Mouse (Mus musculus) cerebellum, adult (tissue): ENCODE results near the gene Rmnd1.

Experiments used
- ATAC-seq: cut with Nextera tagmentation; 2 replicates; pipeline ENCODE4 v1.9.2; 2017; ENCODE audit warnings: mild to moderate bottlenecking, moderate library complexity, mixed read lengths; ENCODE audit not compliant: insufficient number of reproducible peaks, low FRiP score, low TSS enrichment

The Rmnd1 gene

GRCm38 (mm10) chr10:4395321-4395720 is 36.9 kb downstream of the Rmnd1 start:
- ATAC-seq = no peak

- no peak for ATAC-seq
Measured at GRCm38 (mm10) chr10:4391851-4392250, 40.3 kb downstream of the Rmnd1 start.

DNA sequence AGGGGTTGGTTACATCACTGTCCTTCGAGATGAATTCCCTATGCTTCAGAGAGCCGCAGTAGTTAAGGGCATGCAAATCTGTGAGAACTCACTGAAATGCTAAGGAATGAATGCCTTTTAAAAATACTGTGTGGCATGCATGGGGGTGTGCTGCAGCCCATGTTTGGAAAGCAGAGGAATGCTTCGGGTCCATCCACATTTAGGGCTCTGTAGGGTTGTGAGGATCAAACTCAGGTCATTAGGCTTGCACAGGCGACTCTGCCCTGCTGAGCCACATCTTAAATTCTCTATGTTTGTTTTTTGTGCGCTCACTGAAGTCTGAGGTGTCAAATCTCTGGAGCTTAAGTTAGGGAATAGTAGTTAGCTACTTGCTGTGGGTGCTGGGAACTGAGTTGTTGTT is 41.1 kb downstream of the Rmnd1 start:
- ATAC-seq = no peak

DNA sequence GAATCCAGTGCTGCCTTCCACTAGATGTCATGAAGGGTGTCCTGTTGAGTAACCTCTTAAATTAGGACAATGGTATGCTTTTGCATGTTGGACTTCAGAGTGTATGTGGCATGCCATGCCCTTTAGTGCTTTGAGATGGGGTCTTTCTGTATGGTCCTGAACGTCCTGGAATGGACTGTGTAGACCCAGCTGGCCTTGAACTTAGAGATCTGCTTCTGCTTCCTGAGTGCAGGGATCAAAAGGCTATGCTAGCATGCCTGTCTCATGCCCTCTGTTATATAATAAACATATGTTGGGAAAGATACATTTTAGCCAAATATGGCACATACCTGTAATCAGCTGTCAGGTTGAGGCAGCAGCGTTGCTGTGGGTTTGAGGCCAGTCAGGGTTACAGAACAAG is 41.6 kb downstream of the Rmnd1 start:
- ATAC-seq = no peak

GRCm38 (mm10) chr10:4389461-4390112 is 42.6 kb downstream of the Rmnd1 start:
- no peak for ATAC-seq

DNA sequence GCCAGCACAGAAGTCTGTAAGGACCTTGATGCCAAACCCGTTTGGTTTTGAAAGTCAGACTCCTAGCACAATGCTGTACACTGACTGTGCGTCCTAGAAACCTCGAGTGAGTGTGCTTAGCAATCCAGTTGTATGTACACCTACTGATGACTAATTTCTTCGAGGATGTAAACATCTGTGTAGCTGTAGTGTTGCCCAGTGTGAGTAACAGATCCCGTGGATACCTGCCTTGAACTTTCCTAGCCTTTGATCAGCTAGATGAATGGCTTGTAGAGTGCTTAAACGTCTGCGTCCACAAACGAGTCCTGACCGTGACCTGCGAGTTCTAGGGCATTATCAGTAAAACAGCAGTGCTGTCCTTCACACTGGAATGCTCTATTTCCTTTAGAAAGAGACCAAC is 43.2 kb downstream of the Rmnd1 start:
- ATAC-seq = no peak

GRCm38 (mm10) chr10:4388384-4388745 is 43.8 kb downstream of the Rmnd1 start:
- ATAC-seq = no peak

GRCm38 (mm10) chr10:4387701-4388383 is 44.3 kb downstream of the Rmnd1 start, which contains the start of gene Zbtb2:
Gene Zbtb2, minus strand, starts transcription at chr10:4388108.
- ATAC-seq = peak; percentile 17; the same call in 1 of the 2 replicates

DNA sequence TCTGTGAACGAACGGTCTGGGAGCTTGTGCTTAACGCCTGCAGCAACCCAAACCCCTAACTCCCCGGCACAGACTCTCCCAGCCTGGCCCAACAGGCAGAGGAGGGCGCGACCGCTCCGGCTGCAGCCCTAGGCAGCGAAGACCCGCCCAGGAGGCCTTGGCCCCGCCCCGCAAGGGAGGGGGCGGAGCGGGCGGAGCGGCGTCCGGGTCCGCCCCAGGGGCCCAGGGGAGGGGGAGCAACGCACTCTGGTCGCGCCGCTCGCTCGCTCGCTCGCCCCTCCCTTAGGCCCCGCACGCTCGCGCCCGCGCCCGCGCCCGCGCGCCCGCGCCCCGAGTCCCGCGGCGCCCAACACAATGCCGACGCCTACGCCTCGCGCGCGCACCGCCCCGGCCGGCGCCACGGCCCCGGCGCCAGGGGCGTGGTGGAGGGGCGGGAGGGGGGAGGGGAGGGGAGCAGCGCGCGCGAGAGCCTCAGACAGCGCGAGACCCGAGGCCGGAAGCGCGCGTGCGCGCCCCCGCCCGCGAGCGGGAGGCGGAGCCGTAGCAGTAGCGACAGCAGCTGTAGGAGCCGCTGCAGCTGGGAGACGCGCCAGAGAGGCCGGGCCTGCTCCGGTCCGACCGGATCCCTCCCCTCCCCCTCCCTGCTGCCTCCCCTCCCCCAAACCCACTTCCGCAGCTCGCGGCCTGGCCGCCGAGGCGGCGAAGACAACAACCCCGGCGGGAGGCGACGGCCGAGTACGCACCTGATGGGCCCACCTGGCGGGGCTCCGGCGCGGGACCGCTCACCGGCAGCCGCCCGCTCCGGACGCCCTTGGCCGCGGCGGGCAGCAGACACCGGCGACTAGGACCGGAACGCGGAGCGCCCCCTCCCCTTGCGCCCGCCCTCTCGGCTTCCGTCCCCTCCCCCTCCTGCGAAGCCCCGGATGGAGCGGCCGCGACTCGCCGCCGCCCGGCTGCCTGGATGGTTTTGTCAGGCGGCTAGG is 45.3 kb downstream of the Rmnd1 start:
- ATAC-seq = peak; percentile 75

DNA sequence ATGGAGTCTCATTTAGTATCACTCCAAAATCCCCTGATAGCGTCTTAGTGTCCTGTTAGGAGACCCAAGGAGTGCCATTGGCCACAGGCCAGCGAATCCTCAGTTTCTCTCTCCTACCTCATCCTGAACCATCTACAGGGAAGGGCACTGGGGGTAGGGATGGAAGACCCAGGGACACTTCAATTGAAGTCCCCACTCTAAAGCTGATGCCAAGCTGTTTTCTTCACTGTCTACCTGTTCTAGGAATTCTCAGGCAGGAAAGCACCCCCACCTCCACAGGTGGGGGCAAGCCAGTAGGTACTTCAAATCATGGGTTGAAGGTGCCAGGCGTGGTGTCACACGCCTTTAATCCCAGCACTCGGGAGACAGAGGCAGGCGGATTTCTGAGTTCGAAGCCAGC is 47.9 kb downstream of the Rmnd1 start:
- no peak for ATAC-seq

DNA sequence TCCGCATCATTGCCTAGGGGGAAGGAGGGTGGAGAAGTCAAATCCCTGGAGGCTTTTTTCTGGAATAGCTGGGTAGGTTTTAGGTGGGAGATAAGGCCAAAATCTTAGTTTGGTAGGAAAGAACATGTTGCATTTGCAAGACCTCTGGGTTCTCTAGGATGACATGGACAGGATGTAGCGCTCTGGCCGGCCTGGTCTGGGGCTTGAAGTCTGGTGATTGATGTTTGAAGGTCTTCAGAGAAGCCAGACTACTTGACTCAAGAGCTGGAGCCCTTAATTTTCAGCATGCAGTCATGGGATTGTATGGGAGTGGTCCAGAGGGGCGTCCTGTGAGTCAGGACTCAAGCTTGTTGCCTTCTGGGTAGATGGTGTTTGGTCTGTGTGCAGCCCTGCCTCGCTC is 51.4 kb downstream of the Rmnd1 start:
- no peak for ATAC-seq

GRCm38 (mm10) chr10:4376931-4377330 is 55.3 kb downstream of the Rmnd1 start:
- no peak for ATAC-seq

DNA sequence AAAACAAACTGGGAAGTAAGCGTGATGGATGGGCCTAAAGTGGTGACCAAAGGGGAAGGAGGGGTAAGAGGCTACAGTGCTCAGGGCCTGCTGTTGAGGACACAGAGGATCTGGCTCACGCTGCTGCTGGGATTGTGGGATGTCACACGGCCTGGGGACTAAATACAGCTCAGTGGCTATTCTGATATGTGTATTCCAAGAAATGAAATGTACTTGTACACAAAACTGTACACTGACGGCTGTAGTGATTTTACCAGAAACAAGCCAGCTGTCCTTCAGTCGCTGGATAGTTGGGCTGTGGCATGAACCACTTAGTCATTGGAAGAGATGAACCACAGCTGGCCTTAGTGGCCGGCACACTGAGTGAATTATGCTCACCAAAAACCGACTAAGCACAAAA is 55.7 kb downstream of the Rmnd1 start:
- no peak for ATAC-seq

GRCm38 (mm10) chr10:4375267-4375666 is 56.9 kb downstream of the Rmnd1 start:
- ATAC-seq = no peak

- ATAC-seq = no peak
Measured at GRCm38 (mm10) chr10:4374734-4375133, 57.5 kb downstream of the Rmnd1 start.

- ATAC-seq = no peak
Measured at GRCm38 (mm10) chr10:4374239-4374638, 57.9 kb downstream of the Rmnd1 start.

- ATAC-seq = no peak
Measured at GRCm38 (mm10) chr10:4373558-4373957, 58.6 kb downstream of the Rmnd1 start.

- peak; percentile 71 for ATAC-seq
Measured at GRCm38 (mm10) chr10:4372011-4372410, 60.2 kb downstream of the Rmnd1 start.

DNA sequence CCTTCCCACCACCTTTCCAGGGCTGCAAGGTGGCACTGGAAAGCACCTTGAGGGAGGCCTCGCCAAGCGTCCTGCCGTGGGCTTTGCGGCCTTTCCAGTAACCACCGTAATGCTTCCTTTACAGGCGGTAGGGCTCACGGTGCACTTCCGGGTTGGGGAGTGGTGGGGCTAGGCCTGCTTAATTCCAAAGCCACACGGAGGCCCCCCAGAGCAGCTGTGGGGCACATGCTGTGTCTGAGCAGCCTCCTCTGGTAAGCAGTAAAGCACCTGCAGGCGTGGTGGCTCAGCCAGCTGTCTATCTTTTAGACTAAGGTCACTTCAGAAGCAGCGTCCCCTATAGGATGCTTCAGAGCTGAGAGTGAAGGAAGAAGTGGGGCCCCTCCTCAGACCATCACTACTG is 62.1 kb downstream of the Rmnd1 start:
- ATAC-seq = no peak

DNA sequence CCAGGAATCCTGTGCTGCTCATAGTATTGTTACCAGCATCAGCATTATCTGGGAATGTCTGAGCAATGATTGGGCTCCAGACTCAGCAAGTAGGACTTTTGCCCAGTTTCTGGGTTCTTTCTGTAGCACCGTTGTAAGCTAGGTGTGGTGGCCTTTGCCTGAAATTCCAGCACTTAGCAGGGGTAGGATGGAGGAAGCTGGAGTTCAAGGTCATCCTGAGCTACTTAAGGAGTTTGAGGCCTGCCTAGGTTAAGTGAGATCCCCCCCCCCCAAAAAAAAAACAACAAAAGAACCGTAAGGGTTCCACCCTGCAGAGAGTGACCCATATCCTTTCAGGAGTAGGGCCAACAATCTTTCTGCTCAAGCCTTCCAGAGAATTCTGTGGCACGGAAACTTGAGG is 67.6 kb downstream of the Rmnd1 start:
- ATAC-seq = no peak

GRCm38 (mm10) chr10:4357435-4357834 is 74.8 kb downstream of the Rmnd1 start:
- ATAC-seq = no peak
